Mouse (Mus musculus) ovary, postnatal 10 days (tissue): ENCODE measurements at regions not wholly inside any gene's neighbourhood (a gene's known extent, or its start where the extent isn't known, plus 50 kb on each side); places are given as distances from the start of the nearest gene placed in this dataset.
A peak's percentile ranks its signal among the peaks of the same experiment; 100 is the strongest.
"Not testable (repeated sequence)": the region's sequence is repeated elsewhere in the genome, so short reads cannot be mapped to it uniquely, and the experiment has no call there.

Source experiments
- DNase-seq: peaks from one replicate; pipeline ENCODE4 v3.0.0; 2022; ENCODE audit warnings: low spot score

DNA sequence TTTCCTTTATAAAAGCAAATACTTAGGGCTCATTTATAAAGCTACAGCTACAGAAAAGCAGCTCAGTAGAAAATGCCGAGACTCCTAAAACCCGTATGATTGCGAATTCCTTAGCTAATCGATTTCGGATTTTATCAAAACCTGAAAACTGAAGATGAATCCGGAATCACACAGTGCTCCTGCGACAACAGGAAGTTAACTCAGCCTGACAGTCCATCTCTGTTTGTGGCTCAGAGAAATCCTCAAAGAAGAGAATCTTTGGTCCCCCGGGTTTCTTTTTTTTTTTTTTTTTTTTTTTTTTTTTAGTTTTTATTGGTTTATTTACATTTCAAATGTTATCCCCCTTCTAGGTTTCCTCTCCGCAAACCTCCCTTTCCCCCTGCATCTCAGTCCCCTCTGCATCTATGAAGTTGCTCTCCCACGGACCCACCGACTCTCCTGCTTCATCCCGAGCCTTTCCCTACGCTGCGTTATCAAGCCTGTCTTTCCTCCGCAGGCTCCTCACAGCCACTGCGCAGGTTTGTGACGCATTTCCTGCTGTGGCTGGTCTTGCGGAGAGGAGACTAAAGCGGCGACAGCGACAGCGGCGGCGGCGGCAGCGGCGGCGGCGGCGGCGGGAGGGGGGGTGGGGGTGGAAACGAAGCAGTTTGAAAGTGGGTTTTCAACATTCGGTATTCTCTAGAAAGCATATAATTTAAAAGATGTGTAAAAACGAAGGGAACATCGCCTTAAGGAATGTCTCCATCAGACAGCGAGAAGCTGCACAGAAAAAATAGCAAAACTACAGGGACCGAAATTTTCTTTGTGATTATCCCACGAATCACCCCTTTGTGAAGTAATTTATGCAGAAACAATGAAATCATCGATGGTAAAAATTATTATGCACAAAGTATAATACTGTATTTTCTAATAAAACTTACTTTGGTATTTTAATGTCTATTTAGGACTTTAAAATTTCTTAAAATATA lies 352.3 kb upstream of the Snrpn start:
- not testable (repeated sequence) for DNase-seq

DNA sequence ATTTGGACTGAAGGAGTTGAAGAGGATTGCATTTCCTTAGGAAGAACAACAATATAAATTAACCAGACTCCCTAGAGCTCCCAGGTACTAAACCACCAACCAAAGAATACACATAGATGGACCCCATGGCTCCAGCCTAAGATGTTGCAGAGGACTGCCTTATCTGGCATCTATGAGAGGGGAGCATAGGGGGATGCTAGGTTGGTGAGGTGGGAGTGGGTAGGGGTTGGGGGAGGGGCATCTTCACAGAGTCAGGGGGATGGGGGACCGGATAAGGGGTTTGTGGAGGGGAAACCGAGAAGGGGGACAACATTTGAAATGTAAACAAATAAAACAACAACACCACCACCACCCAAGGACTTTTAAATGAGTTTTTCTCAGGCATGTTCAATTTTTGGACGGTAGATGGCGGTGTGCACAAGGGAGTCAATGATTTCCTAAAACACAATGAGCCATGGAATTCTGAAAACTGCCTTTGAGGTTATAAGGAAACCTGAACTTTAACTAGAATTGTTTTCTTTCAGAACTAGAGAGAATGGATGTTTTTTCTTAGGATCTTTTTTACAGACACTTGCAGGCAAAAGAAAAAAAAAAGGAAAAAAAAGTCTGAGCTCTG lies 347.9 kb upstream of the Snrpn start:
- DNase-seq = not testable (repeated sequence)

DNA sequence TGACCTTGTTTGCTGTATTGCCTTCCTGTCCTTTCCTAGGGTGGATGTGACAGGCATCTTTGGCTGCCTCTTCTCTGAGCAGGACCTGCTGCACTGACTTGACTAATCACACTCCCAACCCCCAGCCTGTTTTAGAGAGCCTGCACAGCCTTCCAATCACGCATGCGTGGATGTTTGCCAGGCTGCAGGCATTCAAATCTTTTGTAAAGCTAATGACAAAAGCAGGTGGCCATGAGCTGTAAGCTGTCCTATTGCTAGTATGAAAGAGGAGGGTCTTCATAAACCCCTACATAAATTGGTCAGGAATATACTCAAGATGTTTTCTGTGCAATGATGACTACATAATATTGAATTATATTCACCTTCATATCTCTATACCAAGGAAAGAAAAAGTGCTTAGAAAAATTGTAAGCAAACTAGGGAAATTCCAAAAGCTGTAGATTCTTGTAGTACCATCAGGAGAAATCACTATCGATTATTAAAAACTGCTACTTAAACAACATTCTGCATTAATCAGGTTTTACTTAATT lies 310.1 kb upstream of the Snrpn start:
- not testable (repeated sequence) for DNase-seq

DNA sequence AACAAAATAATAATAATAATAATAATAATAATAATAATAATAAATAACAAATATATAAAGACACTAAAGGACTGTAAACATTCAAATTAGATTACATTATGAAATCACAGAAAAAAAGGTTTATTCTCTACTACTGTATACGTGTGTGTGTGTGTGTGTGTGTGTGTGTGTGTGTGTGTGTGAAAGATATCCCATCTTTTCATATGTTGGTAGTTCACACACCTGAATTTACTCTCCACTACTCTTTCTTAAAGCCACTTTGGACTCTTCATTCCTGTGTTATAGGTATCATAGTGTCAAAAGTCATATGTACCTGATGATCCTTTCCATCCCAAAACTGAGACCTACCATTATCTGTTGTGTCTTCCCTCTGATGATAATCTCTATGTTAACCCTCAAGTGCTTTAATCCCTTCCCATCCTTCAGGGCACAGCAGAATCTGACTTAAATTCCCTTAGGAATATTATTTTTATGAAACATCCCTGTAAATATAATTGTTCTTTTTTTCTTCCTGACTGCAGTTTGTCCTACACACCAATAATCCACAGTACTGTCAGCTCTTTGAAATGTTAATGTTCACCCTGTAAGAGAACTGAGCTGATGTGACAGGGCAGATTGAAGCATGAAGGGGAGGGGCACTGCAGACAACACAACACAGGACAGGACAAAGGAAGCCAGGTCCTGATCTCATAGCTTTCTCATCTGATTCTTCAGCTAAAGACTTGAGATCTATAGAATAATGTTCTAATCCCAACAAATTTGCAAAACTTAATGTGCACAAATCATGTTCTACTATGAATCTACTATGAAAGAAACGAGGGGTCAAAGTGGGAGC lies 309.4 kb upstream of the Snrpn start:
- DNase-seq = not testable (repeated sequence)

DNA sequence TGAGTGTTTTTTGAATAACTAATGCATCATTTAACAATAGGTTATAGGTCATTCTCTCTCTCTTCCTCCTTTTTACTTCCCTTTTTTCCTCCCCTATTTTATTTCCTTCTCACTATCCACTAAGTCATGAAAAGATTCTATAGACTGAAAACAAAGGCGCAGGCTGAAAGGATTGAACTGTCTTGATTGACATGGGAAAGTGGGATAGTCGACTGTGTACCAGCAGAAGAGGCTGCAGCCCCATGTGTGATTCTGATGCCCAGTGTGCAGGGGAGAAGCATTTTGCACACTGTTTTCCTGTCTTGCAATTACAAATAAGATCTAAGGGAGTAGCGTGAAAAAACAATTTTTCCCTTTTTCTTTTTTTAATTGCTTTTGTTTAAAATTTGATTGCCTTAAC lies 298.8 kb upstream of the Snrpn start:
- no peak for DNase-seq

DNA sequence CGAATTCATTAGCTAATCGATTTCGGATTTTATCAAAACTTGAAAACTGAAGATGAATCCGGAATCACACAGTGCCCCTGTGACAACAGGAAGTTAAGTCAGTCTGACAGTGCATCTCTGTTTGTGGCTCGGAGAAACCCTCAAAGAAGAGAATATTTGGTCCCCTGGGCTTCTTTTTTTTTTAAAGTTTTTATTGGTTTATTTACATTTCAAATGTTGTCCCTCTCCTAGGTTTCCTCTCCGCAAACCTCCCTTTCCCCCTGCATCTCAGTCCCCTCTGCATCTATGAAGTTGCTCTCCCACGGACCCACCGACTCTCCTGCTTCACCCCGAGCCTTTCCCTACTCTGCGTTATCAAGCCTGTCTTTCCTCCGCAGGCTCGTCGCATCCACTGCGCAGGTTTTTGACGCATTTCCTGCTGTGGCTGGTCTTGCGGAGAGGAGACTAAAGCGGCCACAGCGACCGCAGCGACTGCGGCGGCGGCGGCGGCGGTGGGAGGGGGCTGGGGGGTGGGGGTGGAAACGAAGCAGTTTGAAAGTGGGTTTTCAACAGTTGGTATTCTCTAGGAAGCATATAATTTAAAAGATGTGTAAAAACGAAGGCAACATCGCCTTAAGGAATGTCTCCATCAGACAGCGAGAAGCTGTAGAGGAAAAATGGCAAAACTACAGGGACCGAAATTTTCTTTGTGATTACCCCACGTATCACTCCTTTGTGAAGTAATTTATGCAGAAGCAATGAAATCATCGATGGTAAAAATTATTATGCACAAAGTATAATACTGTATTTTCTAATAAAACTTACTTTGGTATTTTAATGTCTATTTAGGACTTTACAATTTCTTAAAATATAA lies 251.2 kb upstream of the Snrpn start:
- DNase-seq = peak; percentile 4

DNA sequence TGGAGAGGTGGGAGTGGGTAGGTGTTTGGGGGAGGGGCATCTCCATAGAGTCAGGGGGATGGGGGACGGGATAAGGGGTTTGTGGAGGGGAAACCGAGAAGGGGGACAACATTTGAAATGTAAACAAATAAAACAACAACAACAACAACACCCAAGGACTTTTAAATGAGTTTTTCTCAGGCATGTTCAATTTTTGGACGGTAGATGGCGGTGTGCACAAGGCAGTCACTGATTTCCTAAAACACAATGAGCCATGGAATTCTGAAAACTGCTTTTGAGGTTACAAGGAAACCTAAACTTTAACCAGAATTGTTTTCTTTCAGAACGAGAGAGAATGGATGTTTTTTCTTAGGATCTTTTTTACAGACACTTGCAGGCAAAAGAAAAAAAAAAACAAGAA lies 246.9 kb upstream of the Snrpn start:
- not testable (repeated sequence) for DNase-seq

DNA sequence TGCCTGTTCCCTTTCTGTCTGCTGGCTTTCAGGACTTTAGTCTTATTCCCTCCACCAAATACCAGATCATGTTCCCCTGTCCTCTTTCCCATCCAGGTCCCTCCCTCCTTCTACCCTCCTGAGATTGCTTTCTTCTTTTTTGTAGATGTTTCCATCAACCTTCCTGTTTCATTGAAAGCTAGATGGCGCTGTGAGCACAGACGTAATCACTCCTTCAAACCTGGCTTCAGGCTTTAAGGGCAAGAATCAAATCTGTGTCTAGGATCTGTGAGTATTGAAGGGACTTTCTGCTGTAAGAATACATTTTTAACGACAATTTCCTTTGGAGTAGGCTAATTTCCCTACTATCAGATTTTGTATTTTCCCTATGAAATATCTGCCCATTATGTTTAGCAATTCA lies 234.0 kb upstream of the Snrpn start:
- not testable (repeated sequence) for DNase-seq

DNA sequence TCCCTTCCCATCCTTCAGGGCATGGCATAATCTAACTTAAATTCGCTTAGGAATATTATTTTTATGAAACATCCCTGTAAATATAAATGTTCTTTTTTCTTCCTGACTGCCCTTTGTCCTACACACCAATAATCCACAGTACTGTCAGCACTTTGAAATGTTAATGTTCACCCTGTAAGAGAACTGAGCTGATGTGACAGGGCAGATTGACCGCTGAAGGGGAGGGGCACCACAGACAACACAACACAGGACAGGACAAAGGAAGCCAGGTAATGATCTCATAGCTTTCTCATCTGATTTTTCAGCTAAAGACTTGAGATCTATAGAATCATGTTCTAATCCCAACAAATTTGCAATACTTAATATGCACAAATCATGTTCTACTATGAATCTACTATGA lies 212.2 kb upstream of the Snrpn start:
- DNase-seq = not testable (repeated sequence)
